ENCODE assay signal across 8 mouse cellular contexts in genomic region chr6:120914911-120915648, GRCm38 (mm10). TPM values are rescaled to one million over a fixed set of nuclear protein-coding genes. Genes with fewer than 3 reads are reported as not detected.
DNase-seq lines count a peak whose midpoint lies in the region; ATAC-seq and TF ChIP-seq lines count a peak whose summit lies in the region.

No protein-coding gene starts in this region.

- no peak for TF ChIP-seq POLR2A in heart, adult 2 months (IDR thresholded peaks at IDR 0.05; ENCODE audit: insufficient read depth, low read depth, low read length)

- WGBS in heart, adult 2 months, result 55% methylated on average over 9 of the region's 9 CpGs
- 37% methylated on average over 8 of the region's 9 CpGs for WGBS in heart, embryonic 13.5 days
- 41% methylated on average over 9 of the region's 9 CpGs for WGBS in midbrain, embryonic 14.5 days

- no peak overlapping the region for H3K27ac ChIP-seq in heart, adult 2 months
- H3K27ac ChIP-seq in heart, embryonic 13.5 days (replicated peaks), result no peak overlapping the region
- no peak overlapping the region for H3K27ac ChIP-seq in midbrain, embryonic 14.5 days (replicated peaks; ENCODE audit: low read depth, low read length)

- 0 out of 2 replicates have a peak overlapping the region, but pooled peaks have one; percentile 98 for H3K4me2 ChIP-seq in heart, embryonic 13.5 days
- H3K4me2 ChIP-seq in midbrain, embryonic 14.5 days (ENCODE audit: low read length), result no peak overlapping the region

- in situ Hi-C loops in Patski (cut with MboI; ENCODE audit: low pct_unique_long_range_greater_than_20kb), result no loop called here

- H3K79me2 ChIP-seq in heart, adult 2 months (replicated peaks; ENCODE audit: control insufficient read depth, insufficient read depth, low read length), result no peaks in the 10 kb centered on the region

- no peaks in the 10 kb centered on the region for H3K27me3 ChIP-seq in heart, adult 2 months (ENCODE audit: control insufficient read depth, insufficient read depth, low read length)
- H3K27me3 ChIP-seq in Patski, result no peaks in the 10 kb centered on the region
- peaks cover 6% of the 10 kb centered on the region; the same call in 1 of the 2 replicates for H3K27me3 ChIP-seq in heart, embryonic 13.5 days (replicated peaks)
- no peaks in the 10 kb centered on the region for H3K27me3 ChIP-seq in midbrain, embryonic 14.5 days (ENCODE audit: control insufficient read depth, insufficient read depth, low read length)

- H3K9me3 ChIP-seq in heart, embryonic 13.5 days, result no peaks in the 10 kb centered on the region
- H3K9me3 ChIP-seq in midbrain, embryonic 14.5 days (ENCODE audit: control insufficient read depth, low read length), result no peaks in the 10 kb centered on the region

- peak in 1 of 2 experiments; percentile 47 for DNase-seq in heart, adult 2 months
- no peak for DNase-seq in heart, postnatal 14 days
- no peak for DNase-seq in Patski (ENCODE audit: low read depth, low spot score)
- DNase-seq in kidney, postnatal 4 days, result peak; percentile 57 to 70
- DNase-seq in midbrain, embryonic 14.5 days, result peak; percentile 41
- DNase-seq in thymus, postnatal 14 days, result peak; percentile 73
- DNase-seq in urinary bladder, postnatal 25 days (ENCODE audit: low spot score), result no peak

- H3K9ac ChIP-seq in heart, adult 2 months (ENCODE audit: low read depth, low read length), result no peak overlapping the region
- H3K9ac ChIP-seq in heart, embryonic 13.5 days, result no peak overlapping the region
- no peak overlapping the region for H3K9ac ChIP-seq in midbrain, embryonic 14.5 days (replicated peaks; ENCODE audit: low read length)

- peak; percentile 41 for ATAC-seq in Patski
- ATAC-seq in heart, embryonic 13.5 days (ENCODE audit: extremely low read depth, insufficient number of reproducible peaks, low FRiP score, low TSS enrichment), result no peak
- no peak for ATAC-seq in midbrain, embryonic 14.5 days (ENCODE audit: low FRiP score, low TSS enrichment)

- no peak for TF ChIP-seq EP300 in heart, adult 2 months (IDR thresholded peaks at IDR 0.05; ENCODE audit: insufficient read depth, low read depth, low read length)

- CTCF ChIA-PET in Patski (lab: Charles Lee), result interaction anchor here (1.0 to 1.9 kb wide), 6 partner anchors 9 to 263 kb away, joined by 3 to 8 read pairs (median 4); no protein-coding TSS in a partner anchor

- intact Hi-C loops in heart, adult 2 months (cut with DNase I), result loop anchor here (5.0 kb wide), 1 partner anchor 262 kb away; no protein-coding TSS in a partner anchor
- intact Hi-C loops in heart, postnatal 14 days (cut with DNase I), result no loop called here

- POLR2A ChIA-PET in Patski (lab: Charles Lee), result interaction anchor here (0.6 kb wide), 1 partner anchor 131 kb away, joined by 3 read pairs; no protein-coding TSS in a partner anchor

- H3K4me1 ChIP-seq in heart, adult 2 months (ENCODE audit: control insufficient read depth, insufficient read depth, low read length), result peaks cover 7% of the 10 kb centered on the region
- peaks cover 34% of the 10 kb centered on the region for H3K4me1 ChIP-seq in heart, embryonic 13.5 days
- H3K4me1 ChIP-seq in midbrain, embryonic 14.5 days (ENCODE audit: control insufficient read depth, insufficient read depth, low read length), result peaks cover 4% of the 10 kb centered on the region

- peak; percentile 43 for TF ChIP-seq CTCF in heart, adult 2 months (IDR thresholded peaks at IDR 0.05)
- TF ChIP-seq CTCF in Patski (IDR thresholded peaks at IDR 0.05), result no peak

- H3K4me3 ChIP-seq in heart, adult 2 months, result no peak overlapping the region
- H3K4me3 ChIP-seq in heart, embryonic 13.5 days, result peak overlapping the region; percentile 74
- no peak overlapping the region for H3K4me3 ChIP-seq in midbrain, embryonic 14.5 days (replicated peaks; ENCODE audit: low read depth, low read length)

- H3K36me3 ChIP-seq in heart, adult 2 months (ENCODE audit: control insufficient read depth, insufficient read depth, low read length), result no peaks in the 10 kb centered on the region
- H3K36me3 ChIP-seq in heart, embryonic 13.5 days, result no peaks in the 10 kb centered on the region
- no peaks in the 10 kb centered on the region for H3K36me3 ChIP-seq in midbrain, embryonic 14.5 days (ENCODE audit: control insufficient read depth, insufficient read depth, low read length)

RNA-seq across cellular contexts. Expression of gene Bid, which starts 1.6 kb away (rescaled TPM):
- total RNA-seq in heart, adult 2 months (2021), result 1 to 10 TPM in 1 of 2 experiments, under 1 TPM in 1; 0.65 to 1.1 TPM
- 1.3 and 1.5 TPM in 2 replicates for polyA plus RNA-seq in heart, adult 2 months (2012; rRNA removed)
- 1 to 10 TPM; 1.6 to 2.1 TPM for total RNA-seq in heart, postnatal 14 days (2021)
- 58.5 TPM for polyA plus RNA-seq in Patski (2021)
- polyA plus RNA-seq in heart, embryonic 13.5 days (2015; fragmentation: Nextera tagmentation; extraction: Ambion mirVana), result 8.3 and 10.7 TPM in 2 replicates
- polyA plus RNA-seq in midbrain, embryonic 14.5 days (2014; fragmentation: Nextera tagmentation; extraction: Ambion mirVana), result 41.7 and 46.4 TPM in 2 replicates

Comparison
In these comparisons a context has a peak if more than half of its experiments do, and no peak if none do; other contexts are left out.
1. DNase-seq: peak in kidney, postnatal 4 days (2 of 2), midbrain, embryonic 14.5 days (single experiment) and thymus, postnatal 14 days (single experiment); none in heart, postnatal 14 days (0 of 2), Patski (single experiment) and urinary bladder, postnatal 25 days (single experiment).